Mouse (Mus musculus): ENCODE results near the gene Aldh1a3. TPM values are rescaled to one million over a fixed set of nuclear protein-coding genes. Genes with fewer than 3 reads are reported as not detected.

Aldh1a3 gene
- total RNA-seq, 2 experiments from 2014 or later: 0.88 to 1.0 TPM

GRCm38 (mm10) chr7:66370970-66371369 lies 56.3 kb downstream of the Aldh1a3 start:
- DNase-seq (ENCODE audit: low spot score in 2 of 2): no peak

GRCm38 (mm10) chr7:66369934-66370445 lies 57.3 kb downstream of the Aldh1a3 start:
- no peak for DNase-seq (ENCODE audit: low spot score in 2 of 2)

GRCm38 (mm10) chr7:66369071-66369933 lies 58.0 kb downstream of the Aldh1a3 start:
- no peak for DNase-seq (ENCODE audit: low spot score in 2 of 2)

- DNase-seq (ENCODE audit: low spot score in 2 of 2): no peak
Measured at GRCm38 (mm10) chr7:66365904-66366303, 61.4 kb downstream of the Aldh1a3 start, which contains the start of gene Gm10974. Gene Gm10974 (plus strand): TSS chr7:66365905.

GRCm38 (mm10) chr7:66365411-66365810 lies 61.9 kb downstream of the Aldh1a3 start:
- no peak for DNase-seq (ENCODE audit: low spot score in 2 of 2)

- DNase-seq (ENCODE audit: low spot score in 2 of 2): no peak
Measured at GRCm38 (mm10) chr7:66364491-66364890, 62.8 kb downstream of the Aldh1a3 start.

GRCm38 (mm10) chr7:66359044-66359443 lies 68.3 kb downstream of the Aldh1a3 start:
- DNase-seq (ENCODE audit: low spot score in 2 of 2): no peak

GRCm38 (mm10) chr7:66358461-66358860 lies 68.9 kb downstream of the Aldh1a3 start:
- DNase-seq (ENCODE audit: low spot score in 2 of 2): no peak

GRCm38 (mm10) chr7:66355791-66356522 lies 71.4 kb downstream of the Aldh1a3 start:
- no peak for DNase-seq (ENCODE audit: low spot score in 2 of 2)

GRCm38 (mm10) chr7:66354911-66355310 lies 72.4 kb downstream of the Aldh1a3 start:
- no peak for DNase-seq (ENCODE audit: low spot score in 2 of 2)

GRCm38 (mm10) chr7:66351074-66351473 lies 76.2 kb downstream of the Aldh1a3 start:
- DNase-seq (ENCODE audit: low spot score in 2 of 2): no peak

- DNase-seq (ENCODE audit: low spot score in 2 of 2): no peak
Measured at GRCm38 (mm10) chr7:66349670-66350069, 77.6 kb downstream of the Aldh1a3 start.

GRCm38 (mm10) chr7:66348588-66348987 lies 78.7 kb downstream of the Aldh1a3 start:
- no peak for DNase-seq (ENCODE audit: low spot score in 2 of 2)

- DNase-seq (ENCODE audit: low spot score in 2 of 2): no peak
Measured at GRCm38 (mm10) chr7:66346959-66347663, 80.2 kb downstream of the Aldh1a3 start.

- DNase-seq (ENCODE audit: low spot score in 2 of 2): no peak
Measured at GRCm38 (mm10) chr7:66343307-66343706, 84.0 kb downstream of the Aldh1a3 start.

- DNase-seq (ENCODE audit: low spot score in 2 of 2): no peak
Measured at GRCm38 (mm10) chr7:66342831-66343230, 84.5 kb downstream of the Aldh1a3 start.

GRCm38 (mm10) chr7:66342323-66342722 lies 85.0 kb downstream of the Aldh1a3 start:
- peak; percentile 12 to 38 for DNase-seq (ENCODE audit: low spot score in 2 of 2)

All from left cerebral cortex, adult 18-20 months (tissue).